Mouse (Mus musculus) hindbrain, embryonic 13.5 days (tissue): ENCODE results near the gene Pax6. TPM values are rescaled to one million over a fixed set of nuclear protein-coding genes. Genes with fewer than 3 reads are reported as not detected.

Experiments used
- ATAC-seq: fragments of 200-750 bp; cut with Nextera tagmentation; 2 replicates; pipeline ENCODE4 v1.8.0; 2017; ENCODE audit warnings: moderate TSS enrichment; ENCODE audit not compliant: low FRiP score
- H3K27ac ChIP-seq: fragments of 300-500 bp; sonication (generic); 2 replicates; pipeline ENCODE4 v1.5.1; 2015; ENCODE audit warnings: inconsistent platforms, mild to moderate bottlenecking, moderate library complexity
- H3K27me3 ChIP-seq: fragments of 300-500 bp; sonication (generic); 2 replicates; pipeline ENCODE4 v1.6.1; 2015; ENCODE audit warnings: mild to moderate bottlenecking, inconsistent platforms
- H3K36me3 ChIP-seq: fragments of 300-500 bp; sonication (generic); 2 replicates; pipeline ENCODE4 v1.6.1; 2015; ENCODE audit warnings: mild to moderate bottlenecking, inconsistent platforms
- H3K4me1 ChIP-seq: fragments of 300-500 bp; sonication (generic); replicated peaks from 2 replicates; pipeline ENCODE4 v1.6.1; 2015; ENCODE audit warnings: inconsistent platforms
- H3K4me2 ChIP-seq: fragments of 300-500 bp; sonication (generic); 2 replicates; pipeline ENCODE4 v1.6.1; 2015; ENCODE audit warnings: inconsistent platforms, mild to moderate bottlenecking, moderate library complexity
- H3K4me3 ChIP-seq: fragments of 300-500 bp; sonication (generic); 2 replicates; pipeline ENCODE4 v1.5.1; 2015; ENCODE audit warnings: mild to moderate bottlenecking, inconsistent platforms
- H3K9ac ChIP-seq: fragments of 300-500 bp; sonication (generic); 2 replicates; pipeline ENCODE4 v1.6.1; 2015; ENCODE audit warnings: mild to moderate bottlenecking, inconsistent platforms
- H3K9me3 ChIP-seq: fragments of 300-500 bp; sonication (generic); 2 replicates; pipeline ENCODE4 v1.6.1; 2016; ENCODE audit warnings: inconsistent platforms
- WGBS: fragments of 180-500 bp; shearing (Covaris S2); methylation state at CpG from one replicate; pipeline ENCODE4 v1.1.7; 2015; 5-methylcytosine and 5-hydroxymethylcytosine counted together
- polyA plus RNA-seq: library from polyadenylated mRNA; unstranded; fragments of >200 nt; fragmentation: Nextera tagmentation; extraction: Ambion mirVana; gene quantifications from 2 replicates; pipeline ENCODE4 v1.2.1, GENCODE M21; 2015

Pax6 gene
- polyA plus RNA-seq, 1 experiment from 2014 or later: 29.8 TPM

- peak; percentile 67 for ATAC-seq
- peak overlapping the region; percentile 69 for H3K27ac ChIP-seq
- H3K27me3 ChIP-seq: peaks cover 78% of the 10 kb centered on the region
- whole genome bisulfite sequencing: 3% methylated on average over 24 of the region's 24 CpGs
- H3K4me2 ChIP-seq: peak overlapping the region; percentile 50
- H3K36me3 ChIP-seq: no peaks in the 10 kb centered on the region
- peaks cover 38% of the 10 kb centered on the region for H3K4me1 ChIP-seq
- peak overlapping the region; percentile 61 for H3K9ac ChIP-seq
- H3K9me3 ChIP-seq: no peaks in the 10 kb centered on the region
- peak overlapping the region; percentile 51 for H3K4me3 ChIP-seq
Measured at GRCm38 (mm10) chr2:105680146-105680998, 11.7 kb downstream of the Pax6 start.

- no peaks in the 10 kb centered on the region for H3K9me3 ChIP-seq
- peaks cover 81% of the 10 kb centered on the region for H3K27me3 ChIP-seq
- 3% methylated on average over 30 of the region's 30 CpGs for WGBS
- H3K4me1 ChIP-seq: peaks cover 35% of the 10 kb centered on the region
- H3K36me3 ChIP-seq: no peaks in the 10 kb centered on the region
- H3K9ac ChIP-seq: peak overlapping the region; percentile 61
- H3K4me2 ChIP-seq: peak overlapping the region; percentile 50
- H3K4me3 ChIP-seq: peak overlapping the region; percentile 51
- no peak; the same call in 1 of the 2 replicates for ATAC-seq
- peak overlapping the region; percentile 69 for H3K27ac ChIP-seq
Measured at GRCm38 (mm10) chr2:105680999-105681710, 12.5 kb downstream of the Pax6 start.

GRCm38 (mm10) chr2:105682011-105682501, 13.4 kb downstream of the Pax6 start:
- H3K9me3 ChIP-seq: no peaks in the 10 kb centered on the region
- ATAC-seq: no peak
- peaks cover 80% of the 10 kb centered on the region for H3K27me3 ChIP-seq
- peak overlapping the region; percentile 61 for H3K9ac ChIP-seq
- no peaks in the 10 kb centered on the region for H3K36me3 ChIP-seq
- under 1% methylated on average over 23 of the region's 23 CpGs for WGBS
- peak overlapping the region; percentile 69; the same call in 1 of the 2 replicates for H3K27ac ChIP-seq
- peak overlapping the region; percentile 51 for H3K4me3 ChIP-seq
- H3K4me2 ChIP-seq: peak overlapping the region; percentile 50
- peaks cover 39% of the 10 kb centered on the region for H3K4me1 ChIP-seq

- peak overlapping the region; percentile 51 for H3K4me3 ChIP-seq
- no peaks in the 10 kb centered on the region for H3K9me3 ChIP-seq
- H3K27ac ChIP-seq: no peak overlapping the region
- H3K36me3 ChIP-seq: no peaks in the 10 kb centered on the region
- peaks cover 80% of the 10 kb centered on the region for H3K27me3 ChIP-seq
- peaks cover 47% of the 10 kb centered on the region for H3K4me1 ChIP-seq
- H3K9ac ChIP-seq: peak overlapping the region; percentile 61
- H3K4me2 ChIP-seq: peak overlapping the region; percentile 50
- WGBS: 8% methylated on average over 21 of the region's 21 CpGs
- ATAC-seq: no peak
Measured at GRCm38 (mm10) chr2:105682634-105683351, 14.1 kb downstream of the Pax6 start.

GRCm38 (mm10) chr2:105683771-105684410, 15.2 kb downstream of the Pax6 start:
- H3K36me3 ChIP-seq: no peaks in the 10 kb centered on the region
- H3K4me2 ChIP-seq: peak overlapping the region; percentile 25; the same call in 1 of the 2 replicates
- H3K27ac ChIP-seq: no peak overlapping the region
- WGBS: 11% methylated on average over 22 of the region's 22 CpGs
- no peak overlapping the region for H3K4me3 ChIP-seq
- no peaks in the 10 kb centered on the region for H3K9me3 ChIP-seq
- no peak for ATAC-seq
- H3K27me3 ChIP-seq: peaks cover 81% of the 10 kb centered on the region
- peaks cover 57% of the 10 kb centered on the region for H3K4me1 ChIP-seq
- no peak overlapping the region for H3K9ac ChIP-seq

- no peak overlapping the region for H3K4me3 ChIP-seq
- WGBS: 39% methylated on average over 11 of the region's 11 CpGs
- 0 out of 2 replicates have a peak overlapping the region, but pooled peaks have one; percentile 17 for H3K4me2 ChIP-seq
- ATAC-seq: no peak
- H3K9me3 ChIP-seq: no peaks in the 10 kb centered on the region
- H3K4me1 ChIP-seq: peaks cover 67% of the 10 kb centered on the region
- no peak overlapping the region for H3K27ac ChIP-seq
- H3K36me3 ChIP-seq: no peaks in the 10 kb centered on the region
- no peak overlapping the region for H3K9ac ChIP-seq
- H3K27me3 ChIP-seq: peaks cover 78% of the 10 kb centered on the region
Measured at GRCm38 (mm10) chr2:105684991-105685650, 16.4 kb downstream of the Pax6 start.

GRCm38 (mm10) chr2:105685651-105686050, 17.0 kb downstream of the Pax6 start:
- H3K4me2 ChIP-seq: no peak overlapping the region
- H3K27me3 ChIP-seq: peaks cover 78% of the 10 kb centered on the region
- 33% methylated on average over 11 of the region's 11 CpGs for WGBS
- H3K27ac ChIP-seq: no peak overlapping the region
- H3K36me3 ChIP-seq: no peaks in the 10 kb centered on the region
- no peak overlapping the region for H3K4me3 ChIP-seq
- peaks cover 68% of the 10 kb centered on the region for H3K4me1 ChIP-seq
- no peaks in the 10 kb centered on the region for H3K9me3 ChIP-seq
- no peak for ATAC-seq
- no peak overlapping the region for H3K9ac ChIP-seq

- ATAC-seq: no peak
- H3K27ac ChIP-seq: 0 out of 2 replicates have a peak overlapping the region, but pooled peaks have one; percentile 36
- WGBS: 4% methylated on average over 36 of the region's 36 CpGs
Measured at GRCm38 (mm10) chr2:105686363-105687316, 17.9 kb downstream of the Pax6 start.

GRCm38 (mm10) chr2:105687317-105687991, 18.8 kb downstream of the Pax6 start:
- ATAC-seq: 0 out of 2 replicates have a peak, but pooled peaks have one; percentile 19
- Histone ChIP-seq H3K9me3 (no peaks in the 10 kb centered on the region), H3K9ac (peak overlapping the region; percentile 31; the same call in 1 of the 2 replicates), H3K27me3 (peaks cover 82% of the 10 kb centered on the region), H3K4me3 (peak overlapping the region; percentile 23), H3K36me3 (no peaks in the 10 kb centered on the region), H3K4me2 (peak overlapping the region; percentile 45), H3K4me1 (peaks cover 56% of the 10 kb centered on the region), H3K27ac (peak overlapping the region; percentile 55; the same call in 1 of the 2 replicates)
- WGBS: 6% methylated on average over 13 of the region's 13 CpGs

More at GRCm38 (mm10) chr2:105686363-105687316, 17.9 kb downstream of the Pax6 start:
- Histone ChIP-seq H3K36me3 (no peaks in the 10 kb centered on the region), H3K4me1 (peaks cover 64% of the 10 kb centered on the region), H3K9me3 (no peaks in the 10 kb centered on the region), H3K27me3 (peaks cover 77% of the 10 kb centered on the region), H3K4me2 (peak overlapping the region; percentile 45), H3K9ac (no peak overlapping the region), H3K4me3 (no peak overlapping the region)

GRCm38 (mm10) chr2:105688011-105688410, 19.3 kb downstream of the Pax6 start:
- Histone ChIP-seq H3K4me3 (peak overlapping the region; percentile 23), H3K4me1 (peaks cover 54% of the 10 kb centered on the region), H3K9ac (peak overlapping the region; percentile 51; the same call in 1 of the 2 replicates), H3K9me3 (no peaks in the 10 kb centered on the region), H3K27ac (peak overlapping the region; percentile 55), H3K4me2 (peak overlapping the region; percentile 45), H3K36me3 (no peaks in the 10 kb centered on the region), H3K27me3 (peaks cover 84% of the 10 kb centered on the region)
- whole genome bisulfite sequencing: 2% methylated on average over 17 of the region's 17 CpGs
- ATAC-seq: no peak
